Mouse (Mus musculus): ENCODE data around the gene Ifitm1. TPM values are rescaled to one million over a fixed set of nuclear protein-coding genes. Genes with fewer than 3 reads are reported as not detected.

Gene Ifitm1
- polyA plus RNA-seq (2015; fragmentation: Nextera tagmentation; extraction: Ambion mirVana), result 402 and 510 TPM in 2 replicates

DNA sequence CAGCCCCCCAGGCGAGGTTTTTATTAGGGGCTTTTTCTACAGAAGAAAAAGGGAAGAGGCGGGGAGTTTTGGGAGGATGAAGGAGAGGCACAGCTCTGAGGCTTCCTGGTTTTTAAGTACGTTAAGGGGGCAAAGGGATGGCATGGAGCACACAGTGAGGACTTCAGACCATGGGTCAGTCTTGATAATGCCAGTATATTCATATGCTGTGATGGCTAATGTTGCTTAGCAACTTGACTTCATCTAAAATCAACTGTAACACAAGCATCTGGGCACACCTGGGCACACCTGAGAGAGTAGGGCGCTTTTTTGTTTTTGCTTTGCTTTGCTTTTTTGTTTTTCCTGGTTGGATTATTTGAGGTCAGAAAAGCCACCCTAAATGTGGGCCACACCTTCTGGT, at the start of gene Ifitm1:
Gene Ifitm1 (plus strand): TSS at position 301 of the 400 bp plus-strand sequence.
- TF ChIP-seq CTCF (IDR thresholded peaks at IDR 0.05) (no peak), EP300 (IDR thresholded peaks at IDR 0.05) (no peak)
- peak within 1 kb of the TSS; percentile 26 for H3K4me3 ChIP-seq (ENCODE audit: low read depth, low read length)

DNA sequence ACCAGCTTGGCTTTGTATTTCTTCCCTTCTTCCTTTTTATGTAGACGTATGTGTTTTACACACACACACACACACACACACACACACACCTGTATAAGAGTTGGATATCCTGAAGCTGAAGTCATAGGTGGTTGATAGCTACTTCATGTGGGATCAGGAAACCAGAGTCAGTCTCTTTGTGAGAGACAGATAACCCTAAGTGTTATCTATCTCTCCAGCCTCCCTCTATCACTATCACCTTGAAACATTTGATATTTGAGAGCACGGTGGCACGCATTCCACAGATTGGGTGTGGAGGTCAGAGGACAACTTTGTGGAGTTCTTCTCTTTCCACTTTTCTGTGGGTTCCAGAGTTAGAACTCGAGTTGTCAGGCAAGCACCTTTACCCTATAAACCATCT, 47.1 kb upstream of the Ifitm1 start:
- Histone ChIP-seq H3K9me3 (ENCODE audit: low read length) (no peaks in the 10 kb centered on the region), H3K27ac (ENCODE audit: low read length) (no peak overlapping the region), H3K27me3 (replicated peaks; ENCODE audit: insufficient read depth, low read length) (peaks cover 55% of the 10 kb centered on the region), H3K4me3 (ENCODE audit: low read depth, low read length) (no peak overlapping the region), H3K4me1 (ENCODE audit: insufficient read depth, low read depth, low read length) (peaks cover 10% of the 10 kb centered on the region; the same call in 1 of the 2 replicates), H3K4me2 (replicated peaks; ENCODE audit: low read depth, low read length) (no peak overlapping the region), H3K9ac (replicated peaks; ENCODE audit: low read depth) (no peak overlapping the region), H3K36me3 (ENCODE audit: insufficient read depth, low read length) (no peaks in the 10 kb centered on the region)
- no peak for ATAC-seq
- DNase-seq (ENCODE audit: low spot score), result no peak
- no peak for TF ChIP-seq EP300 (IDR thresholded peaks at IDR 0.05)
- WGBS, result 32% methylated on average over 4 of the region's 4 CpGs

More for the DNA sequence above, at the start of gene Ifitm1:
- H3K4me1 ChIP-seq (ENCODE audit: insufficient read depth, low read depth, low read length), result peaks cover 5% of the 10 kb centered on the region; the same call in 1 of the 2 replicates
- no peak for ATAC-seq
- H3K9ac ChIP-seq (replicated peaks; ENCODE audit: low read depth), result no peak within 1 kb of the TSS
- no peak for DNase-seq (ENCODE audit: low spot score)
- no peaks in the 10 kb centered on the region for H3K36me3 ChIP-seq (ENCODE audit: insufficient read depth, low read length)
- no peaks in the 10 kb centered on the region for H3K27me3 ChIP-seq (replicated peaks; ENCODE audit: insufficient read depth, low read length)
- H3K9me3 ChIP-seq (ENCODE audit: low read length), result no peaks in the 10 kb centered on the region
- WGBS, result 88% methylated on average over 4 of the region's 4 CpGs
- H3K27ac ChIP-seq (ENCODE audit: low read length), result 0 out of 2 replicates have a peak within 1 kb of the TSS, but pooled peaks have one; percentile 22
- H3K4me2 ChIP-seq (replicated peaks; ENCODE audit: low read depth, low read length), result peak within 1 kb of the TSS; percentile 43; the same call in 1 of the 2 replicates

DNA sequence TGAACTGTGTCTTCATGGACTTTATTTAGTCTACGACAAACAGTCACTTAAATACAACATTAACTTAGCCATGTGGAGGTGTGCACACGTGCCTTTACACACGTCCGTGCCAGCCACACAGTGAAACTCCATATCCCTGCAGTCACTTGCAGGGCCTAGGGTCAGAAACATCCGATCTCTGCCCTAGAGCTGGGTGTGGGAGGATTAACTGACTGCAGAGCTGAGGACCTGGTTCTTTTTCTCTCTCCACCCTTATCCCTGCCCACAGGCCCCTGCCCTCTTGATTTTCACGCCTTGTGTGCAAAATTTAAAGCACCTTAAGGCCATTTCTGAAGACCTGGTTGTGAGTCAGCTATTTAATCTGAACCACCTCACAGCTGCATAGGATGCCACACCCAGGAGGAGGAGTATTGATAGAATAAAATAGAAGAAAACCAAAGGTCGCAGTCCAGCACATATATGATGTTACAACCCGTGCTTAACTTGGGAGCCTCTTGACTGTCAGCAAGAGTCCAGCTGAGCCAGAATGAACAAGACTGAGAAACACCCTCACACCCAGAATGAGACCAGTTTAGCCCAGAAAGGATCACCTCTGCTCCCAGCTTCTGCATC, 46.5 kb upstream of the Ifitm1 start, which contains the start of gene Nlrp6:
Gene Nlrp6 (plus strand): TSS at position 485 of the 612 bp plus-strand sequence.
- Histone ChIP-seq H3K27ac (ENCODE audit: low read length) (no peak within 1 kb of the TSS), H3K4me3 (ENCODE audit: low read depth, low read length) (no peak within 1 kb of the TSS), H3K4me1 (ENCODE audit: insufficient read depth, low read depth, low read length) (peaks cover 10% of the 10 kb centered on the region; the same call in 1 of the 2 replicates), H3K9ac (replicated peaks; ENCODE audit: low read depth) (no peak within 1 kb of the TSS), H3K4me2 (replicated peaks; ENCODE audit: low read depth, low read length) (no peak within 1 kb of the TSS), H3K9me3 (ENCODE audit: low read length) (no peaks in the 10 kb centered on the region), H3K36me3 (ENCODE audit: insufficient read depth, low read length) (no peaks in the 10 kb centered on the region), H3K27me3 (replicated peaks; ENCODE audit: insufficient read depth, low read length) (peaks cover 55% of the 10 kb centered on the region)
- DNase-seq (ENCODE audit: low spot score) (no peak), ATAC-seq (no peak)
- TF ChIP-seq EP300 (IDR thresholded peaks at IDR 0.05), result no peak
- 58% methylated on average over 8 of the region's 8 CpGs for WGBS

DNA sequence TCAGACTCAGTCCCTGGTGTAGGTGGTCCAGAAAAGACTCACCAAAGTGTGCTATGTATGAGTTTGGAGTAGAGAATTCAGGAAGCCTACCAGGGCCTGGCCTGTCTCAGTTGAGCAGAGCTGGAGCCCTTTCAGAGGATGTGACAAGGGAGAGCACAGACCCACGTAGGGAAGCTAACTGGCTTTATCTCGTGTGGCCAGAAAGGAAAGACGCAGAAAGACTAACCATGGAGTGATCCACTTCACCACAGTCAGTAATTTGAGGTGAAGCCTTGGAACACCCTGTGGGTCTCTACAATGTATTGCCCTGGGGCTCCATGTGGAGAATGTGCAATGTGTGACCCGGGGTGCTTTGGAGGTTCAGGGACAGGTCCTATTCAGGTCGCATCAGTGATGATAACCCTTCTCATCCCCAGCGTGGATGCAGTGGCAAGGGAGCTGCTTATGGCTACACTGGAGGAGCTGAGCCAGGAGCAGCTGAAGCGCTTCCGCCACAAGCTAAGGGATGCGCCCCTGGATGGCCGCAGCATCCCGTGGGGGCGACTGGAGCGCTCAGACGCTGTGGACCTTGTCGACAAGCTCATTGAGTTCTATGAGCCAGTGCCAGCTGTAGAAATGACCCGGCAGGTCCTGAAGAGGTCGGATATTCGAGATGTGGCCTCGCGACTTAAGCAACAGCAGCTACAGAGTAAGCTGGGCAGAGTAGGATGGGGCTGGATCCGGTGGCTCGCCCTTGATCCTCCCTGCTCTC, 45.6 kb upstream of the Ifitm1 start:
- TF ChIP-seq CTCF (IDR thresholded peaks at IDR 0.05) (no peak), EP300 (IDR thresholded peaks at IDR 0.05) (no peak)
- H3K27me3 ChIP-seq (replicated peaks; ENCODE audit: insufficient read depth, low read length), result peaks cover 55% of the 10 kb centered on the region
- H3K9ac ChIP-seq (replicated peaks; ENCODE audit: low read depth), result no peak overlapping the region
- H3K4me3 ChIP-seq (ENCODE audit: low read depth, low read length), result no peak overlapping the region
- no peak overlapping the region for H3K27ac ChIP-seq (ENCODE audit: low read length)
- no peak for DNase-seq (ENCODE audit: low spot score)
- H3K4me1 ChIP-seq (ENCODE audit: insufficient read depth, low read depth, low read length), result peaks cover 10% of the 10 kb centered on the region; the same call in 1 of the 2 replicates
- 30% methylated on average over 22 of the region's 22 CpGs for WGBS
- no peak for ATAC-seq
- no peaks in the 10 kb centered on the region for H3K9me3 ChIP-seq (ENCODE audit: low read length)
- no peak overlapping the region for H3K4me2 ChIP-seq (replicated peaks; ENCODE audit: low read depth, low read length)
- no peaks in the 10 kb centered on the region for H3K36me3 ChIP-seq (ENCODE audit: insufficient read depth, low read length)

DNA sequence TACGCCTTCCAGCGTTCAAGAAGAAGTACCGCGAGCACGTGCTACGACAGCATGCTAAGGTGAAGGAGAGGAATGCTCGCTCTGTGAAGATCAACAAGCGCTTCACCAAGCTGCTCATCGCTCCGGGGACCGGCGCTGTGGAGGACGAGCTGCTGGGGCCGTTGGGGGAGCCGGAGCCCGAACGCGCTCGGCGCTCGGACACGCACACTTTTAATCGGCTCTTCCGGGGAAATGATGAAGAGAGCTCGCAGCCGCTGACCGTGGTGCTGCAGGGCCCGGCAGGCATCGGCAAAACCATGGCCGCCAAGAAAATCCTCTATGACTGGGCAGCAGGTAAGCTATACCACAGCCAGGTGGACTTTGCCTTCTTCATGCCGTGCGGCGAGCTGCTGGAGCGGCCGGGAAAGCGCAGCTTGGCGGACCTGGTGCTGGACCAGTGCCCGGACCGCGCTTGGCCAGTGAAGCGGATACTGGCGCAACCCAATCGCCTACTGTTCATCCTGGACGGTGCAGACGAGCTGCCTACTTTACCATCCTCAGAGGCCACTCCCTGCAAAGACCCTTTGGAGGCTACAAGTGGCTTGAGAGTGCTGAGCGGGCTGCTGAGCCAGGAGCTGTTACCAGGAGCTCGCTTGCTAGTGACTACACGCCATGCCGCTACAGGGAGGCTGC, 44.5 kb upstream of the Ifitm1 start:
- Histone ChIP-seq H3K27me3 (replicated peaks; ENCODE audit: insufficient read depth, low read length) (peaks cover 55% of the 10 kb centered on the region), H3K9me3 (ENCODE audit: low read length) (no peaks in the 10 kb centered on the region), H3K4me2 (replicated peaks; ENCODE audit: low read depth, low read length) (peak overlapping the region; percentile 46), H3K4me3 (ENCODE audit: low read depth, low read length) (peak overlapping the region; percentile 24), H3K27ac (ENCODE audit: low read length) (no peak overlapping the region), H3K9ac (replicated peaks; ENCODE audit: low read depth) (no peak overlapping the region), H3K36me3 (ENCODE audit: insufficient read depth, low read length) (no peaks in the 10 kb centered on the region), H3K4me1 (ENCODE audit: insufficient read depth, low read depth, low read length) (peaks cover 10% of the 10 kb centered on the region; the same call in 1 of the 2 replicates)
- DNase-seq (ENCODE audit: low spot score) (peak; percentile 26), ATAC-seq (0 out of 2 replicates have a peak, but pooled peaks have one; percentile 16)
- TF ChIP-seq EP300 (IDR thresholded peaks at IDR 0.05), result no peak
- no peak for TF ChIP-seq CTCF (IDR thresholded peaks at IDR 0.05)
- under 1% methylated on average over 49 of the region's 49 CpGs for WGBS
